Mouse (Mus musculus) bone marrow macrophage, adult 2 months (primary cell): ENCODE measurements around the gene Slx4. TPM values are rescaled to one million over a fixed set of nuclear protein-coding genes. Genes with fewer than 3 reads are reported as not detected.
"Not testable (repeated sequence)": the region's sequence is repeated elsewhere in the genome, so short reads cannot be mapped to it uniquely, and the experiment has no call there.

Experiments
- H3K27ac ChIP-seq: 2 replicates; pipeline ENCODE4 v1.5.1; 2012; ENCODE audit warnings: low read depth, low read length; ENCODE audit not compliant: insufficient read depth
- H3K4me1 ChIP-seq: 2 replicates; pipeline ENCODE4 v1.6.1; 2012; ENCODE audit warnings: low read length; ENCODE audit not compliant: control insufficient read depth, insufficient read depth
- H3K4me3 ChIP-seq: 2 replicates; pipeline ENCODE4 v1.5.1; 2012; ENCODE audit warnings: mild to moderate bottlenecking, low read length, moderate library complexity; ENCODE audit not compliant: insufficient read depth
- CTCF ChIP-seq: IDR thresholded peaks from 2 replicates; pipeline ENCODE4 v1.5.1; 2012; ENCODE audit warnings: low read depth, mild to moderate bottlenecking, low read length, moderate library complexity
- POLR2A ChIP-seq: IDR thresholded peaks from 2 replicates; pipeline ENCODE4 v1.6.1; 2012; ENCODE audit warnings: mild to moderate bottlenecking, low read depth, low read length, borderline replicate concordance
- polyA plus RNA-seq: library from polyadenylated mRNA; stranded (reverse); fragments of >200 nt; gene quantifications from 2 replicates; pipeline ENCODE4 v1.2.4, GENCODE M21; 2012; ENCODE audit not compliant: missing spikeins, insufficient read depth, insufficient read length

Gene Slx4
- polyA plus RNA-seq, 1 experiment = 19.0 TPM

GRCm38 (mm10) chr16:4014040-4014668 is 10.6 kb upstream of the Slx4 start:
- Histone ChIP-seq H3K4me3 (no peak overlapping the region), H3K27ac (no peak overlapping the region), H3K4me1 (no peaks in the 10 kb centered on the region)
- TF ChIP-seq POLR2A = no peak
- TF ChIP-seq CTCF = no peak

DNA sequence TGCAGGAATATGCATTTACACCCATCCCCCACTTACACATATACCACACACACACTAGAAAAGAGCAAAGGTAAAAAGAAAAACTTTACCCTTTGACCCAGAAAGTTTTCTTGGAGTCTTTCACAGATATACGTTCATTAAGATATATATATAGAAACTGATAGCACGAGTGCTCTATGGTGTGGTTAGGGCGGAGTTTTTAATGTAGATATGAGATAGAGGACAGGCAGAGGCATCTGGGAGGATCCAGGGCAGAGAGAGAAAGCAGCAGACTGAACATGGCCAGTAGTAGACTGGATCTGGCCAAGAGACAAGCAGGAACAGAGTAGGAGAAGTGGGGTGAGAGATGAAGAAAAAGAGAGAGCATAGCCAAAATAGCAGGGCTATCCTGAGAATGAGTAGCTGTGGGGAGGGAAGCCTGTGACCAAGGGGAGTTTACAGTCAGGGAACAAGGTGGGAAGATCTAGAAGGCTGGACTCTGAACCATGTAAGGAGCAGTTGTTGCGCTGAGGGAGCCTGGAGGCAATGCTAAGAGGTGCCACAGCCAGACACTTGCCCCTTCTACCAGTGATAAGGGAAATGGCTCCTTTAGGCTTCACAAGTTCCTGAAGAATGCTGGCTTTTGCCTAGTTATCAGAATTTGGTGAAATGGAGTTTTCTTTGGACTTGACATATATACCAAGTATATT is 9.5 kb upstream of the Slx4 start:
- Histone ChIP-seq H3K27ac (no peak overlapping the region), H3K4me3 (no peak overlapping the region), H3K4me1 (no peaks in the 10 kb centered on the region)
- TF ChIP-seq POLR2A = no peak
- TF ChIP-seq CTCF = no peak

DNA sequence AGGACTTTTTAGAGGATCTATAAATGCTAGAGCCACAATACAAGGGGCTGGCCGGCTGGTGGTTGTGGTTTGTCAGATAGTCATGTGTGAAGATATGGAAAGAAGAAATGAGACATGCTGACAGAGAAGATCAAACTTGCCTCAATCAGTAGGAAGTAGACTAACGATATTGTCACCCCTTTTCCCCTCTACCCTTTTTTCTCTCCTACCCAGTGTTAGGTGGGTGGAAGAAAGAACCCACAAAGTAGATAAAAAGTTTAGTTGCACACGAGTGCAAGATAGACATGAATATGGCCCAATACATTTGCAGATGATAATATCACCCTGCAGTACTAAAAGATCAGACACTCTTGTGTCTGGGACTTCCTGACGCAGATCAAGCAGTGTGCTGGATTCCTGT is 15.2 kb downstream of the Slx4 start:
- H3K4me1 ChIP-seq = no peaks in the 10 kb centered on the region; the same call in 1 of the 2 replicates
- H3K27ac ChIP-seq = no peak overlapping the region
- no peak overlapping the region for H3K4me3 ChIP-seq
- no peak for TF ChIP-seq POLR2A
- TF ChIP-seq CTCF = no peak

- Histone ChIP-seq H3K4me1 (peaks cover 13% of the 10 kb centered on the region), H3K27ac (no peak overlapping the region), H3K4me3 (no peak overlapping the region)
- no peak for TF ChIP-seq CTCF
- TF ChIP-seq POLR2A = no peak
Measured at GRCm38 (mm10) chr16:3983146-3983700, 20.3 kb downstream of the Slx4 start.

GRCm38 (mm10) chr16:3982173-3982572 is 21.4 kb downstream of the Slx4 start:
- Histone ChIP-seq H3K27ac (no peak overlapping the region), H3K4me3 (no peak overlapping the region), H3K4me1 (peaks cover 13% of the 10 kb centered on the region)
- TF ChIP-seq CTCF = no peak
- TF ChIP-seq POLR2A = no peak

DNA sequence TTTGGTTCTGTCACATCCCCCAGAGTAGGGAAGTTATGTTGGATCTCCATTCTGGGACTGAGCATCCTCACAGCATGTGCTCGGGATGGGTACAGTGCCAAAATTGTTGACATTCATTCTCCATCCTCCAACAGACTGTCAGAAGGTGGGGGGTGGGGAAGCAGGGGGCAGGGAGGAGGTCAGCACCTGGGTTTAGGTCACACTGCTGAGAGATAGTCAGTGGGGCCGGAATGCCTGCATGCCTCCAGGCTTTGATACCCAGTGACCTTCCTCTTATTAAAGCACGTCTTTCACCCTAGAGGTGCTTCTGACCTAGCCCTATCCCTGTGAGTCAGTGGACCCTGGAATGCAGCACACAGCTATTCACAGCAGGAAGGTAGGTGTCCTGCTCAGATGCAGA is 26.9 kb downstream of the Slx4 start:
- TF ChIP-seq POLR2A (no peak), CTCF (no peak)
- Histone ChIP-seq H3K4me1 (peaks cover 5% of the 10 kb centered on the region), H3K4me3 (no peak overlapping the region), H3K27ac (no peak overlapping the region)

GRCm38 (mm10) chr16:3976251-3976671 is 27.3 kb downstream of the Slx4 start, which contains the start of gene Nlrc3:
Nlrc3 (minus strand) TSS chr16:3976632.
- Histone ChIP-seq H3K27ac (no peak within 1 kb of the TSS), H3K4me1 (peaks cover 2% of the 10 kb centered on the region), H3K4me3 (no peak within 1 kb of the TSS)
- no peak for TF ChIP-seq POLR2A
- no peak for TF ChIP-seq CTCF

- no peak for TF ChIP-seq POLR2A
- H3K4me3 ChIP-seq = no peak overlapping the region
- H3K27ac ChIP-seq = no peak overlapping the region
- H3K4me1 ChIP-seq = peaks cover 2% of the 10 kb centered on the region
Measured at GRCm38 (mm10) chr16:3975658-3976057, 27.9 kb downstream of the Slx4 start.

- not testable (repeated sequence) for H3K4me3 ChIP-seq, H3K27ac ChIP-seq, H3K4me1 ChIP-seq
Measured at GRCm38 (mm10) chr16:3974456-3974855, 29.1 kb downstream of the Slx4 start.

GRCm38 (mm10) chr16:3965534-3965933 is 38.0 kb downstream of the Slx4 start:
- no peak overlapping the region for H3K27ac ChIP-seq
- H3K4me3 ChIP-seq = no peak overlapping the region
- H3K4me1 ChIP-seq = peaks cover 8% of the 10 kb centered on the region
- TF ChIP-seq CTCF (no peak), POLR2A (no peak)
